Mouse (Mus musculus): Measurements from ENCODE around the gene Tfeb.

DNA sequence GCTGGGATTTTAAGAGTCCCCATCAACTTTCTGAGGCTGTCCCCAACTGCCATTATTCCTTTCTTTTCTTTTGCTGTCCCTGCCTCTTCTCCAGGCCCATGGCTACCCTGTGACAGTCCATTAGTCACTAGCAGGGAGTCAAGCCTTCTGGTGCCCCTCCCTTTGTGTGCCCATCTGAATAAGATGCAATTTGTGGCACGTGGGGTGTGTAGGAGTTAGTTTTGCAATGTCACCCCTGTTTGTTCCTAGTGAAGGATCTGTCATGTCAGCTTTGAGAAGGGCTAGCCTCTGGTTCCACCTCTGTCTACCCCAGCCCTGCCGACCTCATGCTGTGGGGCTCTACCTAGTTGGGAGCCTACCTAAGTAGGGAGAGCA lies 30.2 kb downstream of the Tfeb start:
- TF ChIP-seq POLR2A (IDR thresholded peaks at IDR 0.05; ENCODE audit: borderline replicate concordance, extremely low read depth, low read depth, low read length) (no peak), CTCF (IDR thresholded peaks at IDR 0.05; ENCODE audit: insufficient read depth, low read length) (no peak)
